Mouse (Mus musculus) embryonic fibroblast, embryonic 13.5 days (primary cell): ENCODE results near the gene Yipf3. TPM values are rescaled to one million over a fixed set of nuclear protein-coding genes. Genes with fewer than 3 reads are reported as not detected.

Source experiments
- H3K27ac ChIP-seq: 2 replicates; pipeline ENCODE4 v1.5.1; 2012; ENCODE audit warnings: low read length, control low read depth, inconsistent platforms; ENCODE audit not compliant: insufficient read depth
- H3K4me1 ChIP-seq: 2 replicates; pipeline ENCODE4 v1.6.1; 2011; ENCODE audit warnings: low read length; ENCODE audit not compliant: control insufficient read depth, insufficient read depth
- H3K4me3 ChIP-seq: 2 replicates; pipeline ENCODE4 v1.5.1; 2011; ENCODE audit warnings: mild to moderate bottlenecking, control low read depth, low read length; ENCODE audit not compliant: insufficient read depth
- CTCF ChIP-seq: IDR thresholded peaks from 2 replicates; pipeline ENCODE4 v1.5.1; 2011; ENCODE audit warnings: mild to moderate bottlenecking, control low read depth, low read length, moderate library complexity, borderline replicate concordance; ENCODE audit not compliant: insufficient read depth
- POLR2A ChIP-seq: IDR thresholded peaks from 2 replicates; pipeline ENCODE4 v1.6.1; 2011; ENCODE audit warnings: low read depth, mild to moderate bottlenecking, control low read depth, low read length, moderate library complexity
- polyA plus RNA-seq: library from polyadenylated mRNA; stranded (reverse); fragments of >200 nt; gene quantifications from 2 replicates; pipeline ENCODE4 v1.2.4, GENCODE M21; 2011; ENCODE audit warnings: low read depth; ENCODE audit not compliant: missing spikeins, insufficient read length

The Yipf3 gene
- polyA plus RNA-seq, 1 experiment = 114 TPM

GRCm38 (mm10) chr17:46278011-46278765, 30.3 kb downstream of the Yipf3 start:
- TF ChIP-seq POLR2A = no peak
- no peak for TF ChIP-seq CTCF
- peaks cover 31% of the 10 kb centered on the region for H3K4me1 ChIP-seq
- H3K4me3 ChIP-seq = no peak overlapping the region
- peak overlapping the region; percentile 89 for H3K27ac ChIP-seq

- Histone ChIP-seq H3K4me1 (peaks cover 11% of the 10 kb centered on the region), H3K4me3 (peak within 1 kb of the TSS; percentile 85), H3K27ac (peak within 1 kb of the TSS; percentile 96)
- TF ChIP-seq CTCF (no peak), POLR2A (peak; percentile 61)
Measured at GRCm38 (mm10) chr17:46282483-46283123, 34.7 kb downstream of the Yipf3 start, which contains the start of gene Tjap1. Gene Tjap1, minus strand, starts transcription at chr17:46283026.

DNA sequence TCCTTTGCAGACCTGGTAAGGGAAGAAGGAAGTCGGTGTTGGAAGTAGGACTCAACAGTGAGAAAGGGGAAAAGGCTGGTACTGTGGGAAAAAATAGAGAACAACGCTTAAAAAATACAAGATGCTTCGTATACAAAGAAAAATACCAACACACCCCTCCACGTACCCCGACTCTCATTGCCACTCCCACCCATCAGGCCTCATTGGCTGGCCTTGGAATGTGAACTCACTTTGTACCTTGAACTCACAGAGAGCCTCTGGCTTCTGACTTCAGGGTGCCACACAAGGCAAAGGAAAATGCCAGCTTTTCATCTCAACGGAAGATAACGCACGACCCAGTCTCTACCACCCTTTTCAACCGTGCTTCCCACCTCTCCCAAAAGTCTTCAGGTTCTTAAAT, 35.3 kb downstream of the Yipf3 start:
- TF ChIP-seq CTCF (no peak), POLR2A (no peak; the same call in 1 of the 2 replicates)
- peaks cover 9% of the 10 kb centered on the region for H3K4me1 ChIP-seq
- no peak overlapping the region for H3K27ac ChIP-seq
- H3K4me3 ChIP-seq = no peak overlapping the region

- TF ChIP-seq CTCF (no peak), POLR2A (no peak)
- Histone ChIP-seq H3K4me3 (no peak overlapping the region), H3K27ac (no peak overlapping the region)
Measured at GRCm38 (mm10) chr17:46283911-46284310, 36.0 kb downstream of the Yipf3 start.

DNA sequence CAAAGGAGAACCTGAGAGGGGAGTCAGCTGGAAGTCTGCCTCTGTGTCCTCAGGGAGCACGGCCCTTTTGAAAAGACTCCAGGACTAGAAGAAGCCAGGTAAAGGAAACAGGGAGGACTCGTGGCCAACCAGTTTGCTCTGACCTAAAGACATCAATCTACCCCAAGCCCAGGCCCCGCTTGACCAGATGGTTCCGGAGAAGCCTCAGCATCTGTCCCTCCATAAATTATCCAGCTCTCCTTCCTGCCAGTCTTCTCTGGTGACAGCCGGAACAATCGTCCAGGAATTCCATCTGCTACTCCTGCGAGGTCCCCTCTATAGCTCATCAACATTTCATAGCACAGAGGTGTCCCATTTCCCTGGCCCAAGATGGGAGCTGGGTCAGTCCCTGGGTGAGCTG, 36.8 kb downstream of the Yipf3 start:
- no peak overlapping the region for H3K4me3 ChIP-seq
- peaks cover 3% of the 10 kb centered on the region for H3K4me1 ChIP-seq
- TF ChIP-seq CTCF (no peak), POLR2A (no peak)
- no peak overlapping the region for H3K27ac ChIP-seq

More at GRCm38 (mm10) chr17:46283911-46284310, 36.0 kb downstream of the Yipf3 start:
- peaks cover 3% of the 10 kb centered on the region for H3K4me1 ChIP-seq

DNA sequence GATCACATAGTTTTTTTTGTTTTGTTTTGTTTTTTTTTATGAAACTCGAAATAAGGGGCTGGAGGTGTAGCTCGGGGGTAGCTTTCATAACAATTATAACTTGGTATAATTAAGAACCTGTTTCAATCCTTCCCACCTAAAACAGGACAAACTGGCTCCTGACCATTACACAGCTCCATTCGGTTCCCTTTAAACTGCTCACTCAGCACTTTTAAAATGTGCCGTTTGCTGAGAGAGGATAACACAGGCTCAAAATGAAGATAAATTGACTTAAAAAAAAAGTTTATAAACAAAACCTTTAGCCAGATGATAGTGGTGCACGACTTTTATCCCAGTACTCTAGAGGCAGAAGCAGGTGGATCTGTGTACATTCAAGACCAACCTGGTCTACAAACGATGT, 37.5 kb downstream of the Yipf3 start:
- Histone ChIP-seq H3K4me1 (peaks cover 3% of the 10 kb centered on the region), H3K27ac (no peak overlapping the region), H3K4me3 (no peak overlapping the region)
- no peak for TF ChIP-seq POLR2A
- TF ChIP-seq CTCF = no peak

- Histone ChIP-seq H3K4me3 (no peak overlapping the region), H3K4me1 (peaks cover 3% of the 10 kb centered on the region), H3K27ac (no peak overlapping the region)
- TF ChIP-seq POLR2A (no peak), CTCF (no peak)
Measured at GRCm38 (mm10) chr17:46287678-46288095, 39.8 kb downstream of the Yipf3 start.

- no peak overlapping the region for H3K27ac ChIP-seq
- no peaks in the 10 kb centered on the region for H3K4me1 ChIP-seq
- TF ChIP-seq CTCF (no peak), POLR2A (no peak)
- H3K4me3 ChIP-seq = no peak overlapping the region
Measured at GRCm38 (mm10) chr17:46296601-46297000, 48.7 kb downstream of the Yipf3 start.

GRCm38 (mm10) chr17:46297028-46297363, 49.1 kb downstream of the Yipf3 start:
- no peak overlapping the region for H3K27ac ChIP-seq
- peak overlapping the region; percentile 39; the same call in 1 of the 2 replicates for H3K4me3 ChIP-seq
- no peak for TF ChIP-seq CTCF
- TF ChIP-seq POLR2A = no peak
- H3K4me1 ChIP-seq = no peaks in the 10 kb centered on the region

DNA sequence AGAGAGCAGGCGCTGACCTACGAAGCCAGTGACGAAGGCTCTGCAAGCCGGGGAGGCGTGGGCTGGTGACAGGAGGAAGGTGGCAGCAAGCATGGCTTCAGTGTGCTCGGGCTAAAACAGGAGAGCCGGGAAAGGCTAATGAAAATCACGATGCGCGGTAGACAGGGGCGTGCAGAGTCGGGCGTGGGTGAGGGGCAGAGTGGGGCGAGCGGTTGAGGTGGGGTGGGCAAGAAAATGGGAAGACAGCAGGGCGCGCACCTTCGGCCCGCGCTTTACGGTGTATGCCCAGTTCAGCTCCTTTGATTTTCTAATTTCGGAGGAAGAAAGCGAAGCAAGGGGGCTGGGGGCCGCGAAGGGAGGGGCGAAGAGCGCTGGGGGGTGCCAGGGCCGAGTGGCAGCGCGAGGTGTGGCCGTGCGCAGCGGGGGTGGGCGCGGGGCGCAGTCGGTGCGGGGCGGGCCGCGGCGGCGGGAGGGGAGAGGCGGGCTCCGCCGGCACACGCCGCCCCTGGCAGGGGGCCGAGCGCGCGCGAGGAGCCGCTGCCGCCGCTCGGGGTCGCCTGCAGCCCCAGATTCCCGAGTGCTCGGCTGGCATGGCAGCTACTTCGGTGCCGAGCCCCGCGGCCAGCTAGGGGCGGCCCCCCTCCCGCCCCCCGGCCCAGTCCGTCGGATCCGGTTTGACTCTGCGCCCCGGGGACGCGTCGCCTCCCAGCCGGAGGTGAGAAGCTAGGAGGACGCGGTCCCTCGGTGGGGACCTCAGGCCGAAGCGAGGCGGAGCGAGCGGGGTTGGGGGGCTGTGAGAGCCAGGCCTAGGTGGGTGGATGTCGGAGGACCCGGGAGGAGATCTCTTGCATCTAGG, 49.7 kb downstream of the Yipf3 start, which contains the start of gene Dlk2:
Gene Dlk2, plus strand, starts transcription at position 58 of the 856 bp plus-strand sequence.
- Histone ChIP-seq H3K27ac (no peak within 1 kb of the TSS), H3K4me1 (no peaks in the 10 kb centered on the region), H3K4me3 (peak within 1 kb of the TSS; percentile 39)
- TF ChIP-seq POLR2A = no peak
- TF ChIP-seq CTCF = no peak
